Mouse (Mus musculus): ENCODE measurements at regions not wholly inside any gene's neighbourhood (a gene's known extent, or its start where the extent isn't known, plus 50 kb on each side); places are given as distances from the start of the nearest gene placed in this dataset.

- DNase-seq: no peak
These were observed 53.4 kb upstream of the Nab1 start for GRCm38 (mm10) chr1:52553871-52554270.

GRCm38 (mm10) chr1:52565812-52566211, 64.7 kb upstream of the Nemp2 start:
- DNase-seq: no peak

GRCm38 (mm10) chr1:52571674-52572073, 58.8 kb upstream of the Nemp2 start:
- DNase-seq: no peak

GRCm38 (mm10) chr1:52578298-52579056, 52.0 kb upstream of the Nemp2 start:
- peak in 1 of 2 experiments; percentile 3 for DNase-seq

- no peak for DNase-seq
These were observed 50.2 kb upstream of the Nemp2 start for GRCm38 (mm10) chr1:52580132-52580896.

Measured in kidney, postnatal 25 days (tissue).